Mouse (Mus musculus) kidney, adult 2 months (tissue): ENCODE measurements around the gene Lrrc39.

Experiments
- CTCF ChIP-seq: fragments of 200-500 bp; conservative IDR thresholded peaks from 2 replicates; pipeline ENCODE4 v1.5.1; 2011; ENCODE audit warnings: low read depth, mild to moderate bottlenecking, control low read depth, low read length, moderate library complexity, mixed read lengths; ENCODE audit not compliant: insufficient read depth, insufficient read length
- POLR2A ChIP-seq: fragments of 200-500 bp; IDR thresholded peaks from one replicate; pipeline ENCODE4 v1.6.1; 2011; ENCODE audit warnings: low read depth, low read length, control low read depth

GRCm38 (mm10) chr3:116631459-116631858 lies 68.7 kb downstream of the Lrrc39 start:
- TF ChIP-seq POLR2A: no peak
- no peak for TF ChIP-seq CTCF
